Mouse (Mus musculus) naive thymus-derived CD4-positive, alpha-beta T cell, adult 5 months (primary cell): Measurements from ENCODE around the gene Thap8. TPM values are rescaled to one million over a fixed set of nuclear protein-coding genes. Genes with fewer than 3 reads are reported as not detected.

Experiments used
- polyA plus RNA-seq: library from polyadenylated mRNA; unstranded; fragments of 100-300 nt; shearing (Covaris generic); gene quantifications from one replicate; pipeline ENCODE4 v1.2.1, GENCODE M21; 2017

Gene Thap8
- polyA plus RNA-seq = 1.0 TPM

GRCm38 (mm10) chr7:30279951-30280669 lies at the start of gene Thap8, which contains the start of gene Wdr62:
Thap8 (plus strand) TSS chr7:30280094.
Wdr62 (minus strand) TSS chr7:30280419.

GRCm38 (mm10) chr7:30231669-30232454 lies 48.0 kb upstream of the Thap8 start, which contains the start of the genes Polr2i and Tbcb:
Polr2i (plus strand) TSS chr7:30231948.
Tbcb (minus strand) TSS chr7:30232272.

GRCm38 (mm10) chr7:30235625-30236024 lies 44.3 kb upstream of the Thap8 start, which contains the start of gene Ovol3:
Ovol3 (minus strand) TSS chr7:30235725.

GRCm38 (mm10) chr7:30291215-30292131 lies 11.6 kb downstream of the Thap8 start, which contains the start of gene Clip3:
Clip3 (plus strand) TSS chr7:30291728.

GRCm38 (mm10) chr7:30308076-30309005 lies 28.4 kb downstream of the Thap8 start, which contains the start of gene Alkbh6:
Alkbh6 (plus strand) TSS chr7:30308717.

GRCm38 (mm10) chr7:30314721-30315155 lies 34.8 kb downstream of the Thap8 start, which contains the start of gene Syne4:
Syne4 (plus strand) TSS chr7:30314807.

GRCm38 (mm10) chr7:30321539-30322284 lies 41.8 kb downstream of the Thap8 start, which contains the start of gene E130208F15Rik:
E130208F15Rik (plus strand) TSS chr7:30321740.

GRCm38 (mm10) chr7:30323795-30324194 lies 43.9 kb downstream of the Thap8 start, which contains the start of gene Sdhaf1:
Sdhaf1 (minus strand) TSS chr7:30323895.

Other genes with a start within 250 kb of the Thap8 start
- 2.0 TPM for gene Zfp14, start 228.7 kb upstream of the Thap8 start, polyA plus RNA-seq
- 7.3 TPM for gene Zfp82, start 207.2 kb upstream of the Thap8 start, polyA plus RNA-seq
- gene Gm26920, start 189.7 kb upstream of the Thap8 start, polyA plus RNA-seq = not detected
- gene Zfp566, start 189.6 kb upstream of the Thap8 start, polyA plus RNA-seq = 7.2 TPM
- gene Zfp260, start 185.3 kb upstream of the Thap8 start, polyA plus RNA-seq = 54.9 TPM
- gene Zfp382, start 158.2 kb upstream of the Thap8 start, polyA plus RNA-seq = 9.6 TPM
- 49.7 TPM for gene Zfp146, start 110.3 kb upstream of the Thap8 start, polyA plus RNA-seq
- gene Cox7a1, start 96.0 kb upstream of the Thap8 start, polyA plus RNA-seq = not detected
- 52.2 TPM for gene Capns1, start 81.3 kb upstream of the Thap8 start, polyA plus RNA-seq
- 27.8 TPM for gene Polr2i, start 48.1 kb upstream of the Thap8 start, polyA plus RNA-seq
- gene Tbcb, start 47.8 kb upstream of the Thap8 start, polyA plus RNA-seq = 34.7 TPM
- not detected for gene Ovol3, start 44.4 kb upstream of the Thap8 start, polyA plus RNA-seq
- 5.2 TPM for gene Wdr62, start 325 bp downstream of the Thap8 start, polyA plus RNA-seq
- not detected for gene Clip3, start 11.6 kb downstream of the Thap8 start, polyA plus RNA-seq
- gene Alkbh6, start 28.6 kb downstream of the Thap8 start, polyA plus RNA-seq = 92.8 TPM
- gene Syne4, start 34.7 kb downstream of the Thap8 start, polyA plus RNA-seq = 6.1 TPM
- gene E130208F15Rik, start 41.6 kb downstream of the Thap8 start, polyA plus RNA-seq = not detected
- gene Sdhaf1, start 43.8 kb downstream of the Thap8 start, polyA plus RNA-seq = 24.2 TPM
- gene Lrfn3, start 82.7 kb downstream of the Thap8 start, polyA plus RNA-seq = not detected
- not detected for gene Tyrobp, start 133.7 kb downstream of the Thap8 start, polyA plus RNA-seq
- 367 TPM for gene Hcst, start 139.8 kb downstream of the Thap8 start, polyA plus RNA-seq
- gene Nfkbid, start 141.6 kb downstream of the Thap8 start, polyA plus RNA-seq = 181 TPM
- gene Aplp1, start 165.4 kb downstream of the Thap8 start, polyA plus RNA-seq = 3.6 TPM
- not detected for gene Kirrel2, start 177.6 kb downstream of the Thap8 start, polyA plus RNA-seq
- not detected for gene Nphs1, start 178.2 kb downstream of the Thap8 start, polyA plus RNA-seq
- not detected for gene Prodh2, start 213.5 kb downstream of the Thap8 start, polyA plus RNA-seq